Mouse (Mus musculus): Measurements from ENCODE around the gene Tgfbr1. TPM values are rescaled to one million over a fixed set of nuclear protein-coding genes. Genes with fewer than 3 reads are reported as not detected.
A peak's percentile ranks its signal among the peaks of the same experiment; 100 is the strongest.

Tgfbr1 gene
- total RNA-seq, 4 experiments from 2014 or later, result 20.4 to 38.1 (median 27.9) TPM

- no peak for DNase-seq (ENCODE audit: low spot score in 2 of 2)
These were observed 67.2 kb downstream of the Tgfbr1 start for GRCm38 (mm10) chr4:47420191-47420590.

DNA sequence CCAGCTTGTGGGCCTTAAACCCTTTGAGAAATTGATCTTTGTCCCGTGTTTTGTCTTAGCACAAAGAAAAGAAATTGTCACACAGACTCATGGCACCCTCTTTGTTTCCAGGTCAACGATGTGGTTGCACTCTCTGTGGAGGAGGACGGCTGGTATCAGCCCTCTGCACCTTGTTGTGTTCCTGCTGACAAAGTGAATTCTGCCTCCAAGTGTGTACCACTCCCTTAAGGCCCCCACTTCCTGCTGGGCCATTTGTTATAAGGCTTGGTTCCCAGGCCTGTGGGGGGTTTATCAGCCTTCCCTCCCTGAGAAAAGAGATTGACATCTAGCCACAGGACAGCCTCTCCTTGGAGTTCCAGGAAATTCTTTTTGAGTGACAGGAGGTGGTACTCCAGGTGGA lies 69.2 kb downstream of the Tgfbr1 start:
- DNase-seq (ENCODE audit: low spot score in 2 of 2), result no peak

GRCm38 (mm10) chr4:47422946-47423345 lies 69.9 kb downstream of the Tgfbr1 start:
- no peak for DNase-seq (ENCODE audit: low spot score in 2 of 2)

GRCm38 (mm10) chr4:47424376-47424775 lies 71.4 kb downstream of the Tgfbr1 start:
- DNase-seq (ENCODE audit: low spot score in 2 of 2), result no peak

- no peak for DNase-seq (ENCODE audit: low spot score in 2 of 2)
These were observed 72.3 kb downstream of the Tgfbr1 start for GRCm38 (mm10) chr4:47425247-47425830.

- no peak for DNase-seq (ENCODE audit: low spot score in 2 of 2)
These were observed 74.6 kb downstream of the Tgfbr1 start for GRCm38 (mm10) chr4:47427606-47428005.

DNA sequence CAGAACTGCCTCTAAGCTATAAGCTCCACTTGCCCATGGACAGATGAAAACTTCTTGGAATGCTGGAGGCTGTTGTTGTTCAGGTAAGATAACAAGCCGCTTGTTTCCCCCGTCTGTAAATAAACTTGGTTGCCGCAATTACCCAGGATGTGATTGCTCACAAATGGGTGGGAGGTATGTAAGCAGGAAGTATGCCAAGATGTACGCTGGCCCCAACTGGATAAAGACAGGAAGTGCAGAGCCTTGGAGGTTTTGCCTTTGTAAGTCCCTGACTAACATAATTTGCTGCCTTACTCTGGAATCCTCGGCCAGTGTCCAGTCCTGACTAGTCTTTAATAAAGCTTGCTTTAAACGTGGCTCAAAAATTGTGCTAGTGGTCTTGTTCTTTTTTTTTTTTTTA lies 77.5 kb downstream of the Tgfbr1 start:
- DNase-seq (ENCODE audit: low spot score in 2 of 2), result no peak

GRCm38 (mm10) chr4:47431081-47431480 lies 78.1 kb downstream of the Tgfbr1 start:
- no peak for DNase-seq (ENCODE audit: low spot score in 2 of 2)

DNA sequence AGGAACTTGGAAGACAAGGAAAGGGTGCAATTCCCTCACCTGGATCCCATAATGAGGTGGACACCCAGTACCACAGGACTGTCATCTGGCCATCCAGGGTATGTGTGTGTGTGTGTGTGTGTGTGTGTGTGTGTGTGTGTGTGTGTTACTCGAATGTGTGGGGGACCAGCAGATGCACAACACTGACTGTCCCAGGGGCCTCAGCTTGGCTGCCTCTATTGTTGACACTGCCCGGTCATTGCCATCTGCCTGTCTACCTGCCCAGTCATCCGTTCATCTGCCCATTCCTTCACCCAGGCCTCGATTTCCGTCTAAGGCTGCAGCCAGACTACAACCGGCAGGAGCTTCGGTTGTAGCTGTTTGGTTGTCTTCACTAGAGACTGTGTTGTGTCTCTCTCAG lies 79.7 kb downstream of the Tgfbr1 start:
- no peak for DNase-seq (ENCODE audit: low spot score in 2 of 2)

- no peak for DNase-seq (ENCODE audit: low spot score in 2 of 2)
These were observed 82.1 kb downstream of the Tgfbr1 start for GRCm38 (mm10) chr4:47435131-47435530.

- DNase-seq (ENCODE audit: low spot score in 2 of 2), result no peak
These were observed 82.7 kb downstream of the Tgfbr1 start for GRCm38 (mm10) chr4:47435566-47436360.

GRCm38 (mm10) chr4:47437365-47438340 lies 84.6 kb downstream of the Tgfbr1 start:
- DNase-seq (ENCODE audit: low spot score in 2 of 2), result peak; percentile 73 to 88

DNA sequence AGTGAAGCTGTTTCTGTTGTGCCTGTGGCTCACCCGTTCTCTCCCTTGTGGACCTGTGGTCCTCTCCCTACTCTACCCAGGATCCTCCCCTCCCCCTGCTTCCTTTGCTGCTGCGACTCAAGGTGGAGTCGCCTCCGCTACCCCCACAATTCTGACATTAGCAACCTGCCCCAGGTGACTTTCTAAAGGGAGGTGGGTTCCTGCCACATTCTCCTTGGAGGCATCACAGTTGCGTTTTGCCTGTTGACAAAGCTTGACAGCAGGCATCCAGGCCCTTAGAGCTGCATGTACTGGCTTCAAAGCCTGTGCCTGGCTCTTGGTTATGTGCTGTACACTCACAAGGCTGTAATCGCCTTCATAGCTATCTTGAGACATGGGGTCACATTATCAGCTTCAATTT lies 85.9 kb downstream of the Tgfbr1 start:
- DNase-seq (ENCODE audit: low spot score in 2 of 2), result no peak

DNA sequence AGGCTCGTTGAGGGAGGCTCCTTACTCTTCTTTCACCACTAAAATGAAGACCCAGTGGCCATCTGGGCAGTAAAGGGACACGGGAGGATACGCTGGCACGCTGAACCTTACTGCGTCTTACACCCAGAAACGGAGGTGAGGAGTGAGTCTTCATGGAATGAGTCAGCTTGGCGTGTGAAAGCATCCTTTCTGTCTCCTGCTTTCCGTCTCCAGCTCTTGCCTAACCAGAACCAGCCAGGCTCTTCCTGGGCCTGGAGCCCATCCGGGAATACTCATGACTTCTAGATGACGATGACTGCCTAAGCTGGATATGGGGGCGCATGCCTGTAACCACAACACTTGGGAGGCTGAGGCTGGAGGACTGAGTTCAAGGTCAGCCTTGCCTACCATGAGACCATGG lies 87.9 kb downstream of the Tgfbr1 start:
- DNase-seq (ENCODE audit: low spot score in 2 of 2), result peak in 1 of 2 experiments; percentile 57

- DNase-seq (ENCODE audit: low spot score in 2 of 2), result no peak
These were observed 95.5 kb downstream of the Tgfbr1 start for GRCm38 (mm10) chr4:47448526-47448925.

DNA sequence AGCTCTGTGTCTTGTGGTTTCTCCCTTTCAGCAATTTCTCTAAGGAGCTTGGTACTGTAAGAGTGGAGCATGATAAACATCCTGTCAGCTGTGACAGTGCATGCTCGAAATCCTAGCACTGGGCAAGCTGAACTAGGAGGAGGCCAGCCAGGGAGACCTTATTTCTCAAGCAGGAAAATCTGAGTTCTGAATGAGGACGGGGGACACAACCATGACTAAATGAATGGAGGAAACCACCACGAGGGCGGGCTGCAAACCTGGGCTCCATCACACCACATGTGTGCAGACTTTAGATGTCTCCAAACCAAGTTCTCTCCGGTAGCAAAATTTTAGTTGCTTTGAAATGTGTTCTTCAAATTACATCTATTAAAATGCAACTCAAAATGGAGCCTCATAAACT lies 96.1 kb downstream of the Tgfbr1 start:
- no peak for DNase-seq (ENCODE audit: low spot score in 2 of 2)

DNA sequence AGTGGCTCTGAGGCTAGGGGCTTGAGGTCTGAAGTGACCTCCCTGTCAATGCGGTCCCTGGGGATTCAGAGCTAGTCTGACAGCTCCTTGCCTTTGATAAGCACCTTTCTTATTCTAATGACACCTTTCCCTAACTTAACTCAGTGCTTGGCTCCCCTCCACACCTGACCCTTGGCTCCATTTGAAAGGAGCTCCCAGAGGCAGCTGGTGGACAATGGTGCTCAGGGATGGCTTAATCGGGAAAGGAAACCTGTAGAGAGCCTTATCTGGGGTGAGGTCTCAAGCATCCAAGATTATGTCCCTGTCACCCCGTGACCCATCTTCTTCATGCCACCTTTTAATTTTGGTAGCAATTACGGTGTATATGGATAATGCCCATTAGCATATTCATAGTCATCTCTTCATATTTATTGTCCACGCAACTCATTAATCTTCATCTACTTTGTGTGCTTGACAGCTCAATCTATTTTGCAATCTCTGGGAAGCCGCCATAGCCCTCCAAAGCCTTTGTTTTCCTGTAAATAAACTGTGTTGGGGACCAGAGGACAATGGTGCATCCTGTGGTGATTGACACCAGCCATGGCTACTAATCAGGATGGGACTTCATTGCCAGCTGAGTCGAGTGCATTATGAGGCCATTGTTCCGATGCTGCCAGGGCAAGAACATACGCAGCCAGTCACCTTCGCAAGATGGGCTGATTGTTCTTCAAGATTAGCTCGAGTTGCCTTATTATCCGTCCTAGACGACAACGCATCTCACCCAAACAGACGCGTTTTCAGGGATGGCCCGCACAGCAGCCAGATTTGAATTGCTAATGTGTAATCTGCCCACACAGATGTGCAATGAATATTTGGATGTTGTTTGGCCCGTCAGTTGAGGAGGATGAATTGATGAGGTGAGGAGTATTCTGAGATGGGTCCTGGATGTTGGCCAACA lies 96.8 kb downstream of the Tgfbr1 start:
- DNase-seq (ENCODE audit: low spot score in 2 of 2), result no peak

Measured in left cerebral cortex, adult 8-10 months (tissue).